Mouse (Mus musculus) neural tube, embryonic 13.5 days (tissue): ENCODE results near the gene Hoxc10. TPM values are rescaled to one million over a fixed set of nuclear protein-coding genes. Genes with fewer than 3 reads are reported as not detected.

Experiments used
- ATAC-seq: fragments of 200-750 bp; cut with Nextera tagmentation; 2 replicates; pipeline ENCODE4 v1.8.0; 2017; ENCODE audit warnings: low read depth, mild to moderate bottlenecking, moderate TSS enrichment, moderate library complexity
- H3K27ac ChIP-seq: fragments of 300-500 bp; sonication (generic); replicated peaks from 2 replicates; pipeline ENCODE4 v1.5.1; 2015; ENCODE audit warnings: moderate library complexity, mild to moderate bottlenecking, inconsistent platforms
- H3K27me3 ChIP-seq: fragments of 300-500 bp; sonication (generic); 2 replicates; pipeline ENCODE4 v1.6.1; 2015; ENCODE audit warnings: mild to moderate bottlenecking, inconsistent platforms
- H3K36me3 ChIP-seq: fragments of 300-500 bp; sonication (generic); 2 replicates; pipeline ENCODE4 v1.6.1; 2015; ENCODE audit warnings: mild to moderate bottlenecking, inconsistent platforms
- H3K4me1 ChIP-seq: fragments of 300-500 bp; sonication (generic); replicated peaks from 2 replicates; pipeline ENCODE4 v1.6.1; 2015; ENCODE audit warnings: inconsistent platforms
- H3K4me2 ChIP-seq: fragments of 300-500 bp; sonication (generic); 2 replicates; pipeline ENCODE4 v1.6.1; 2015; ENCODE audit warnings: inconsistent platforms, mild to moderate bottlenecking, moderate library complexity
- H3K4me3 ChIP-seq: fragments of 300-500 bp; sonication (generic); 2 replicates; pipeline ENCODE4 v1.5.1; 2015; ENCODE audit warnings: mild to moderate bottlenecking, inconsistent platforms
- H3K9ac ChIP-seq: fragments of 300-500 bp; sonication (generic); 2 replicates; pipeline ENCODE4 v1.6.1; 2015; ENCODE audit warnings: moderate library complexity, mild to moderate bottlenecking, inconsistent platforms
- H3K9me3 ChIP-seq: fragments of 300-500 bp; sonication (generic); 2 replicates; pipeline ENCODE4 v1.6.1; 2016; ENCODE audit warnings: inconsistent platforms
- WGBS: fragments of 180-500 bp; shearing (Covaris S2); methylation state at CpG from one replicate; pipeline ENCODE4 v1.1.7; 2015; 5-methylcytosine and 5-hydroxymethylcytosine counted together
- polyA plus RNA-seq: library from polyadenylated mRNA; unstranded; fragments of >200 nt; fragmentation: Nextera tagmentation; extraction: Ambion mirVana; gene quantifications from 2 replicates; pipeline ENCODE4 v1.2.1, GENCODE M21; 2015

Hoxc10 gene
- polyA plus RNA-seq, 1 experiment from 2014 or later = 92.4 TPM

DNA sequence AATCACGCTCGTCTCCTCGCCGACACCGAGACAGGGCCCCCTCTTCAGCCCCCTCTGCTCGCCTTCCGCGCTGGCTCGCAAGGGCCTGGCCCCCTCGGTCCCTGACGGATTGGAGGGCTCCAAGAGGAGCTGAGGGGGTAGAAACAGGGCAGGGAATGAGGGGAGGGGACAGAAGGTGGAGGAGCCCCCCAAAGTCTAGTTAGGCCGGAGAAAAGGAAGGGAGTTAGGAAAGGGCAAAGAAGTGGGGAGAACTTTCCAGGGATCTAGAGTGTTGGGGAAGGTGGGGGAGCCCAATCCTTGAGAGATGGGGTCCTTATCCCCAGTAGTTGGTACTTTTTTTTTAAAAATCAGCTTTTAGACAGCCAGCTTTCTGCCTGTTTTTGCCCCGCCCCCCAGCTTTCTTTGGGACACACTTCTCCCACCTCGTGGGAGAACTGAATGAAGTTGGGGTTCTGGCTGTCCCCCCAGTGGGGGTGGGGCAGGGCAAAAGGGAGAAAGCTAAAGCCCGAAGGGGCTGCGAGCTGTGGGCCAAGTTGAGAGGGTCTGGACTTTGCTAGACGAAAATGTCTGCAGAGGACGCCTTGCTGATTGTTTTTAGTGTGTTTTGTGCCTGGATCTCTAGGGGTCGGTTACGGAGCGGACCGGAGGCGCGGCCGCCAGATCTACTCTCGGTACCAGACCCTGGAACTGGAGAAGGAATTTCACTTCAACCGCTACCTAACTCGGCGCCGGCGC is 43.7 kb downstream of the Hoxc10 start:
- peaks cover 99% of the 10 kb centered on the region for H3K4me1 ChIP-seq
- peak overlapping the region; percentile 99 for H3K9ac ChIP-seq
- H3K27me3 ChIP-seq = no peaks in the 10 kb centered on the region
- H3K4me2 ChIP-seq = peak overlapping the region; percentile 91
- under 1% methylated on average over 31 of the region's 31 CpGs for WGBS
- H3K36me3 ChIP-seq = peaks cover 14% of the 10 kb centered on the region; the same call in 1 of the 2 replicates
- ATAC-seq = no peak
- peak overlapping the region; percentile 47 for H3K4me3 ChIP-seq
- no peaks in the 10 kb centered on the region for H3K9me3 ChIP-seq
- peak overlapping the region; percentile 96 for H3K27ac ChIP-seq

DNA sequence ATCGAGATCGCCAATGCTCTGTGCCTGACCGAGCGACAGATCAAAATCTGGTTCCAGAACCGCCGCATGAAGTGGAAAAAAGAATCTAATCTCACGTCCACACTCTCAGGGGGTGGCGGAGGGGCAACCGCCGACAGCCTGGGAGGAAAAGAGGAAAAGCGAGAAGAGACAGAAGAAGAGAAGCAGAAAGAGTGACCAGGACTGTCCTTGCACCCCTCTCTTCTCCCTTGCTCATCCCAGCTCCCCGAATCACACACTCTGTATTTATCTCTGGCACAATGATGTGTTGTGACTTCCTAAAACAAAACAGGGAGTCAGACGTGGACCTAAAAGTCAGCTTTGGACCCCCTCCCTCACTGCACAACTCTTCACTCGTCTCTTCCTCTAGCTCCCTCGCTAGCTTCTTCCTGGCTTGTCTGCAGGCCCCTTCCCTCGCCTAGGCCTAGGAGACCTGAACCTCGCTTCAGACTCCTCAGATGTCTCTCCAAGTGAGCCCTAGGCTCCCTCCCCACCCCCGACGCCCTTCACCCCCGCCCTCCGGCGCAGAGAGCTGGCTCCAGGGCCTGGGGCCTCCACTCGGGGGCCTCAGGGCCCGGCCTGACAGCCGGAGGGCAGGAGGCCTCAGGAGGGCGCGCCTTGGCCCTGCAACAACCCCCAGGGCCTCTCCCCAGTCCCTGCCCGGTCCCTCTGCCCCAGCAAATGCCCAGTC is 44.4 kb downstream of the Hoxc10 start:
- no peak for ATAC-seq
- H3K4me3 ChIP-seq = peak overlapping the region; percentile 47
- peak overlapping the region; percentile 96 for H3K27ac ChIP-seq
- peaks cover 99% of the 10 kb centered on the region for H3K4me1 ChIP-seq
- no peaks in the 10 kb centered on the region for H3K9me3 ChIP-seq
- H3K36me3 ChIP-seq = peaks cover 17% of the 10 kb centered on the region; the same call in 1 of the 2 replicates
- 1% methylated on average over 28 of the region's 28 CpGs for WGBS
- 0 out of 2 replicates have a peak, but pooled peaks cover 6% of the 10 kb centered on the region for H3K27me3 ChIP-seq
- H3K9ac ChIP-seq = peak overlapping the region; percentile 99
- H3K4me2 ChIP-seq = peak overlapping the region; percentile 91

GRCm38 (mm10) chr15:103011928-103012486 is 45.4 kb downstream of the Hoxc10 start:
- WGBS = 5% methylated on average over 26 of the region's 26 CpGs
- H3K36me3 ChIP-seq = peaks cover 17% of the 10 kb centered on the region; the same call in 1 of the 2 replicates
- H3K4me2 ChIP-seq = peak overlapping the region; percentile 91
- H3K4me3 ChIP-seq = peak overlapping the region; percentile 47
- peak overlapping the region; percentile 99 for H3K9ac ChIP-seq
- no peak for ATAC-seq
- peaks cover 99% of the 10 kb centered on the region for H3K4me1 ChIP-seq
- H3K9me3 ChIP-seq = no peaks in the 10 kb centered on the region
- peaks cover 6% of the 10 kb centered on the region; the same call in 1 of the 2 replicates for H3K27me3 ChIP-seq
- H3K27ac ChIP-seq = peak overlapping the region; percentile 96

DNA sequence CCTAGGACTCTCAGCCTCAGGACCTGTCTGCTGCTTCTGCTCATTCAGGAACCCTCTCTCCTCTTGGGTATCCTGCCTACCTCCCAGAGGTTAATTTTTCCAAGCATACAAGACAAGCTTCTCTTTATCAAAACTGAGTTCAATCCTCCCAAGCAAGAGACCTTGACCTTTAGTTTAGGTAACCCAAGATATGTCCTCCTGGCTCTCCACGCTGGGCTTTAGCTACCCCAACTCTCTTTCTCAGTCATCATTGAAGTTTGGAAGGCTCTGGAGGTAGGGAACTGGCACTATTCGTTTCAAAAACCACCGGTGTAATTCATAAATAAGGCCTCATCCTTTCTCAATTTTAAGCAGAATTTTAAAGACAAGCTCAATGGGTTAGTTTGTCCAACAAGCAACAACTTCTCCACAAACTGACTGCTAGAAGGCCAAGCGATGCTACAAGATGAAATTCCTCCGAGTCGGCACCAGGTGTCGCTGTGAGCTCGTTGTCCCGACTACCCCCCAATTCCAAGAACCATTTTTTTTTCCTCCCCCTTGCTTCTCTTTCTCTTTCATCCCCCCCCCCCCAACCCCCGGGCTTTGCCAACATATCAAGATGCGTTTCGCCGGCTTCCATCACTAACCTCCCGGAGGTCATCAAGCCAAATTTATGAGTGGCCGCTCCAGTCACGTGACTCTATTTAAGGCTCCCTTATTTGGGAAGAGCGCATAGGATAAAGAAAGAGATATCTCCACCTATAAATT is 46.8 kb downstream of the Hoxc10 start:
- H3K4me2 ChIP-seq = peak overlapping the region; percentile 91
- ATAC-seq = 0 out of 2 replicates have a peak, but pooled peaks have one; percentile 0
- H3K27ac ChIP-seq = peak overlapping the region; percentile 96
- peaks cover 6% of the 10 kb centered on the region; the same call in 1 of the 2 replicates for H3K27me3 ChIP-seq
- peak overlapping the region; percentile 42 for H3K4me3 ChIP-seq
- H3K4me1 ChIP-seq = peaks cover 99% of the 10 kb centered on the region
- H3K36me3 ChIP-seq = peaks cover 17% of the 10 kb centered on the region; the same call in 1 of the 2 replicates
- WGBS = 3% methylated on average over 17 of the region's 17 CpGs
- peak overlapping the region; percentile 99 for H3K9ac ChIP-seq
- no peaks in the 10 kb centered on the region for H3K9me3 ChIP-seq

DNA sequence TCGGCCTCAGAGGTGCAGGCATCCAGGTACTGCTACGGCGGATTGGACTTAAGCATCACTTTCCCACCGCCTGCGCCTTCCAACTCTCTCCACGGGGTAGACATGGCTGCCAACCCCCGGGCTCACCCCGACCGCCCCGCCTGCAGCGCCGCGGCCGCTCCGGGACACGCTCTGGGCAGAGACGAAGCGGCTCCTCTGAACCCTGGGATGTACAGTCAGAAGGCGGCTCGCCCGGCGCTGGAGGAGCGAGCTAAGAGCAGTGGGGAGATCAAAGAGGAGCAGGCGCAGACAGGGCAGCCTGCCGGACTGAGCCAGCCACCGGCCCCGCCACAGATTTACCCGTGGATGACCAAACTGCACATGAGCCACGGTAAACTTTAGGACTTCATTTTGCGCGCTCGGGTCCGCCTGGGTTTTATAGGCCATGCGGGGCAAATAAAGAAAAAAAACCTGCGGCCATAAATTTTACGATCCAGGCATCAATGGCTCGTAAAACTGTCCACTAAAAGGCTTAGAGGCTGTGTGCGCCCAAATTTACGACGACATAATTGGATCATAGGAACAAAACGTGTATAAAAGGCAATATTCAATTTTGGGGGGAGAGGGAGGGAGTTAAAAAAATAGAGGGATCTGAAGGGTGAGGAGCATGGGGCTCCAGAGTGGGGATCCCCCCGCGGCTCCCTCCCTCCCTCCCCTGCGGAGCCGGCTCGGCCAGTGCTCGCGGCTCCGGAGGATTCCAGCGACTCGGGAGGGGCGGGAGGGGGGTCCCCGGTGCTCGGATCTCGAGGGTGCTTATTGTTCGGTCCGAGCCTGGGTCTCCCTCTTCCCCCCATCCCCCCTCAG is 47.8 kb downstream of the Hoxc10 start:
- peaks cover 6% of the 10 kb centered on the region; the same call in 1 of the 2 replicates for H3K27me3 ChIP-seq
- peak overlapping the region; percentile 42 for H3K4me3 ChIP-seq
- H3K4me2 ChIP-seq = peak overlapping the region; percentile 91
- WGBS = under 1% methylated on average over 57 of the region's 57 CpGs
- H3K36me3 ChIP-seq = peaks cover 17% of the 10 kb centered on the region; the same call in 1 of the 2 replicates
- H3K4me1 ChIP-seq = peaks cover 99% of the 10 kb centered on the region
- ATAC-seq = peak; percentile 75
- peak overlapping the region; percentile 96 for H3K27ac ChIP-seq
- H3K9me3 ChIP-seq = no peaks in the 10 kb centered on the region
- H3K9ac ChIP-seq = peak overlapping the region; percentile 82

DNA sequence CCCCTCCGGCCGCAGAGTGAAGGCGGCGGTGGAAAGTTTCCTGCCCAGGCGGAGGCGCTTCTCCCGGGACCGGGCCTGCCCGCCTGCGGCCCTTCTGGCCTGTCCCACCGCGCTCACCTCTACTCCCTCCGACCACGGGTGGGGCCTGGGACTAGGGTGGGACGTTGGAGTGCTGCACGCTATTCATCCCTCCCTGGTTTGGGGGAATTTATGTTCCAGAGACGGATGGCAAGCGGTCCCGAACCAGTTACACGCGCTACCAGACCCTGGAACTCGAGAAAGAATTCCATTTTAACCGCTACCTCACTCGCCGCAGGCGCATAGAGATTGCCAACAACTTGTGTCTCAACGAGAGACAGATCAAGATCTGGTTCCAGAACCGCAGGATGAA is 48.4 kb downstream of the Hoxc10 start:
- Histone ChIP-seq H3K27ac (peak overlapping the region; percentile 96), H3K27me3 (peaks cover 6% of the 10 kb centered on the region; the same call in 1 of the 2 replicates), H3K4me3 (peak overlapping the region; percentile 42), H3K4me2 (peak overlapping the region; percentile 91), H3K9me3 (no peaks in the 10 kb centered on the region), H3K9ac (peak overlapping the region; percentile 82), H3K36me3 (peaks cover 17% of the 10 kb centered on the region; the same call in 1 of the 2 replicates), H3K4me1 (peaks cover 99% of the 10 kb centered on the region)
- no peak; the same call in 1 of the 2 replicates for ATAC-seq
- WGBS = 2% methylated on average over 24 of the region's 28 CpGs

DNA sequence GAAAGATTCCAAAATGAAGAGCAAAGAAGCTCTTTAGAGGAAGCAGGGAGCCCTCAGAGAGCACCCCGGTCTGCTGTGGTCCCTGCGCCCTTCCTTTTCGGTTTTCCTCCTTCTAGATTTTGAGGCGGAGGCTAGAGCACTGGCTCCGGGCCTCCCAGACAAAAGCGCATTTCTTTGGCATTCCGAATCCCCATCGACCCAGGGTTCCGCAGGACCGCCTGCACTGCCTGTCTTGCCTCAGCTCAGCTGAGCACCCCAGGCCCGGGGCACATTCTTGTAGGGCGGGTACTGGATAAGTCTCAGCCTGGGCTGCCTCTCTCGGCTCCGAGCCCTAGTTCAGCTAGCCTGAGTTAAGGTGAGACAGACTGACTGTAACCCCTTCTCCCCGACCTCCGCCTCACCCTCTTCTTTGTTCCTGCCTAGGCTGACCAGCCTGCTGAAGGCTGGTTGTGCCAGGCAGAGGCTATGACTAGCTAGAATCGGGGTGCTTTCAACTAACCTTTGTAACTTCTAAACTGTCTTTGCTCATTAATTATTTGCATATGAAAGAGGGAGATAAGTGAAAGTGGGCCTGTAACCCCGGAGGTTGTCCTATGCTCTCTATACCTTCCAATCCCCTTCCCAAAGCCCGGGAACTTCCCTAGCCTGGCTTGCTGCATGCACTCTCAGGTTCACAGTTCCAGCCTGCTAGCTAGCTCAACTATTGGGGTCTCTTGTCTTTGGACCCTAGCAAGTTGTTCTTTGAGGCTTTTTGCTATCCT is 49.0 kb downstream of the Hoxc10 start:
- H3K4me1 ChIP-seq = peaks cover 99% of the 10 kb centered on the region
- peaks cover 17% of the 10 kb centered on the region; the same call in 1 of the 2 replicates for H3K36me3 ChIP-seq
- H3K27ac ChIP-seq = peak overlapping the region; percentile 96

GRCm38 (mm10) chr15:103018636-103019035 is 52.0 kb downstream of the Hoxc10 start, which contains the start of gene Hoxc4:
TSS of gene Hoxc4 (plus strand) at chr15:103018934.
- Histone ChIP-seq H3K4me2 (peak within 1 kb of the TSS; percentile 91), H3K9ac (peak within 1 kb of the TSS; percentile 82), H3K4me1 (peaks cover 100% of the 10 kb centered on the region), H3K27ac (peak within 1 kb of the TSS; percentile 96), H3K36me3 (0 out of 2 replicates have a peak, but pooled peaks cover 4% of the 10 kb centered on the region), H3K27me3 (peaks cover 6% of the 10 kb centered on the region; the same call in 1 of the 2 replicates), H3K4me3 (peak within 1 kb of the TSS; percentile 24), H3K9me3 (no peaks in the 10 kb centered on the region)
- ATAC-seq = no peak
- WGBS = 13% methylated on average over 9 of the region's 9 CpGs

More for the DNA sequence above, 49.0 kb downstream of the Hoxc10 start:
- Histone ChIP-seq H3K4me2 (peak overlapping the region; percentile 91), H3K9me3 (no peaks in the 10 kb centered on the region), H3K4me3 (peak overlapping the region; percentile 42), H3K9ac (peak overlapping the region; percentile 82), H3K27me3 (peaks cover 6% of the 10 kb centered on the region; the same call in 1 of the 2 replicates)
- no peak for ATAC-seq
- WGBS = 3% methylated on average over 19 of the region's 19 CpGs

DNA sequence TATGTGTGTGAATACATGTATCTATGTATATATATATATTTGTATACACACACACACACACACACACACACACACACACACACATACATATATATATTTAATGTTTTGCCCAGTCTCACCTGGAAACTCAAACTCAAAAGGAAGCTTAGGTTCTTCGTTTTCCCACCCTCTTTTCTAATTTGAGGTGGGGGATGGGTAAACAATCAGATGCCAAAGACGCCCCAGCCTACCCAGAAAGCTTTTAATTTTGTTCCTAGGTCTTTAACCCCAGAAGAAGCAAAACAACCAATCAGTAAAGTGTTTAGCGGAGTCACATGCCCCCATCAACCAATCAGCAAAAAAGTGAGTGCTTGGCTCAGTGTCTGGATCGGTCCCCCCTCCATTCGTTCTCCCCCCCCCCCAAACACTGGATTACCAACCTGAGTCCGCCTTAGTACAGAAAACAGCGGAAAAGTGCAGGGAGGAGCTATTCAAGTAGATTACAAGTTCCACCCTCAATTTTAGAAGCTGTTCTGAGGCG is 54.4 kb downstream of the Hoxc10 start:
- H3K9me3 ChIP-seq = no peaks in the 10 kb centered on the region
- H3K36me3 ChIP-seq = no peaks in the 10 kb centered on the region
- peak overlapping the region; percentile 49 for H3K27ac ChIP-seq
- 6% methylated on average over 8 of the region's 8 CpGs for WGBS
- H3K9ac ChIP-seq = peak overlapping the region; percentile 22; the same call in 1 of the 2 replicates
- H3K4me1 ChIP-seq = peaks cover 100% of the 10 kb centered on the region
- peak overlapping the region; percentile 19 for H3K4me3 ChIP-seq
- no peak for ATAC-seq
- H3K4me2 ChIP-seq = peak overlapping the region; percentile 91
- H3K27me3 ChIP-seq = peaks cover under 1% of the 10 kb centered on the region; the same call in 1 of the 2 replicates
